Mouse (Mus musculus) limb, embryonic 14.5 days (tissue): ENCODE results near the gene Tuba1b. TPM values are rescaled to one million over a fixed set of nuclear protein-coding genes. Genes with fewer than 3 reads are reported as not detected.

Experiments used
- ATAC-seq: fragments of 200-750 bp; cut with Nextera tagmentation; 2 replicates; pipeline ENCODE4 v1.8.0; 2017; ENCODE audit warnings: low read depth, moderate number of reproducible peaks, moderate TSS enrichment; ENCODE audit not compliant: low FRiP score
- DNase-seq: peaks from one replicate; pipeline ENCODE4 v3.0.0-alpha.2; 2015; ENCODE audit warnings: low spot score
- H3K27ac ChIP-seq: fragments of 300-500 bp; sonication (generic); replicated peaks from 2 replicates; pipeline ENCODE4 v1.5.1; 2014; ENCODE audit warnings: low read depth, mild to moderate bottlenecking, low read length, moderate library complexity, mixed read lengths
- H3K27me3 ChIP-seq: fragments of 300-500 bp; sonication (generic); 2 replicates; pipeline ENCODE4 v1.6.1; 2014; ENCODE audit warnings: low read length, mixed read lengths; ENCODE audit not compliant: control insufficient read depth, insufficient read depth
- H3K36me3 ChIP-seq: fragments of 300-500 bp; sonication (generic); 2 replicates; pipeline ENCODE4 v1.6.1; 2014; ENCODE audit warnings: mild to moderate bottlenecking, low read length, moderate library complexity, mixed read lengths; ENCODE audit not compliant: control insufficient read depth, insufficient read depth
- H3K4me1 ChIP-seq: fragments of 300-500 bp; sonication (generic); 2 replicates; pipeline ENCODE4 v1.6.1; 2014; ENCODE audit warnings: antibody characterized with exemption, low read length, mixed read lengths; ENCODE audit not compliant: control insufficient read depth, insufficient read depth
- H3K4me2 ChIP-seq: fragments of 300-500 bp; sonication (generic); replicated peaks from 2 replicates; pipeline ENCODE4 v1.6.1; 2014; ENCODE audit warnings: low read depth, mild to moderate bottlenecking, low read length, moderate library complexity; ENCODE audit not compliant: severe bottlenecking
- H3K4me3 ChIP-seq: fragments of 300-500 bp; sonication (generic); replicated peaks from 2 replicates; pipeline ENCODE4 v1.5.1; 2014; ENCODE audit warnings: low read length
- H3K9ac ChIP-seq: fragments of 300-500 bp; sonication (generic); 2 replicates; pipeline ENCODE4 v1.6.1; 2014; ENCODE audit warnings: mild to moderate bottlenecking, low read depth, low read length, moderate library complexity; ENCODE audit not compliant: severe bottlenecking
- H3K9me3 ChIP-seq: fragments of 300-500 bp; sonication (generic); 2 replicates; pipeline ENCODE4 v1.6.1; 2016; ENCODE audit warnings: low read length; ENCODE audit not compliant: control insufficient read depth
- POLR2A ChIP-seq: fragments of 200-500 bp; IDR thresholded peaks from 2 replicates; pipeline ENCODE4 v1.8.0; 2012; ENCODE audit warnings: inconsistent platforms, mild to moderate bottlenecking, moderate library complexity, borderline replicate concordance; ENCODE audit not compliant: insufficient read depth, insufficient read length; ENCODE audit errors: extremely low read depth
- WGBS: fragments of 180-500 bp; shearing (Covaris S2); extraction: QIAGEN DNeasy Blood & Tissue Kit; methylation state at CpG from one replicate; pipeline ENCODE4 v1.1.7; 2014; 5-methylcytosine and 5-hydroxymethylcytosine counted together
- polyA plus RNA-seq, 2 experiments: library from polyadenylated mRNA; depleted of rRNA in 1 of 2; stranded (reverse) in 1 of 2; unstranded in 1 of 2; fragments of >200 nt; fragmentation: Nextera tagmentation in 1 of 2; extraction: Ambion mirVana in 1 of 2; gene quantifications; 2 replicates each; pipeline versions ENCODE4 v1.2.1 to v1.2.3; 2012 to 2014

Gene Tuba1b
- polyA plus RNA-seq, 2 experiments: 1,587 to 2,384 TPM

GRCm38 (mm10) chr15:98956000-98956399 is 21.6 kb upstream of the Tuba1b start:
- ATAC-seq (no peak), DNase-seq (no peak)
- no peak overlapping the region for H3K4me2 ChIP-seq
- WGBS: 93% methylated on average over 4 of the region's 4 CpGs
- H3K4me1 ChIP-seq: peaks cover 12% of the 10 kb centered on the region
- H3K27me3 ChIP-seq: no peaks in the 10 kb centered on the region
- no peak overlapping the region for H3K9ac ChIP-seq
- no peak for TF ChIP-seq POLR2A
- no peak overlapping the region for H3K4me3 ChIP-seq
- H3K9me3 ChIP-seq: no peaks in the 10 kb centered on the region
- no peak overlapping the region for H3K27ac ChIP-seq
- H3K36me3 ChIP-seq: peaks cover 6% of the 10 kb centered on the region; the same call in 1 of the 2 replicates

- TF ChIP-seq POLR2A: no peak
- Histone ChIP-seq H3K4me3 (no peak overlapping the region), H3K4me1 (peaks cover 12% of the 10 kb centered on the region), H3K9ac (no peak overlapping the region), H3K27ac (no peak overlapping the region), H3K27me3 (no peaks in the 10 kb centered on the region), H3K4me2 (no peak overlapping the region), H3K9me3 (no peaks in the 10 kb centered on the region), H3K36me3 (peaks cover 6% of the 10 kb centered on the region; the same call in 1 of the 2 replicates)
- no peak for DNase-seq
- ATAC-seq: no peak
- WGBS: 80% methylated on average over 4 of the region's 4 CpGs
These were observed 21.0 kb upstream of the Tuba1b start for GRCm38 (mm10) chr15:98955324-98955723.

DNA sequence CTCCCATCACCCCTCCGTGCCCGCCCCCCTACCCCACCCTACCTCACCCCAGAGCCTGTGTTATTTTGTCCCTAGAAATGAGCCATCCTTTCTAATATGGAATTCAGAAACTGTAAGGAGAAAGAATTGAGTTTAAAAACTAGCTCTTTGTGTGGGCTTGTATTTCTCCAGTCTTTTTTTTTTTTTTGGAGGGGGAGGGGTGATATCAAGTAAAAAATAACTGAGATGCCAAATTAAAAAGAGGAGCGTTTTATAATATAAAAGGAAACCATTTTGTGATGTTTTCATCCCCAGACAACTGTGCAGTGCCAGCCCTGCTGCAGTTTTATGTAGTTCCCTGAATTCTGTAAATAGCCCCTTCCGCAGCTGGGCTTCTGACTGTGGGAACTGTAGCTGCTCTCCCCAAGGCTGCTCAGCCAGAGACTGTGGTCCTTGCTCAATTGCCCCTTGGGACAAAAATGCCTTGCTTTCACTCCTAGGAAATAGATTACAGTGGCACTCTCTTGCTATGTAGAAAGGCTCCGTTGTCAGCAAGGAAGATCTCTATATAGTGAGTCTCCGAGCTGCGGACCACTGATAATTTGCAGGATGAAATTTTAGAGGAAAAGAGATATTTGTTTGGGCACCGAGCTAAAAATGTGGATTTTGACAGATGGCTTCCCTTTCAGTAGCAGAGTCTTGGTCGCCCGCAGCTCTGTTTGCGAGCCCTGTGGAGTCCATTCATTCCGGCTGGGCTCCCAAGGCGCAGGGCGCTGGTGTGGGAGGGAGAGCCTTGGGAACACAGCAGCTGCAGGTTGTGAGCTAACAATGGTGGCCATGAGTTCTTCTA is 20.3 kb upstream of the Tuba1b start:
- DNase-seq (peak; percentile 17), ATAC-seq (no peak)
- 21% methylated on average over 14 of the region's 14 CpGs for WGBS
- no peak for TF ChIP-seq POLR2A
- Histone ChIP-seq H3K4me2 (peak overlapping the region; percentile 72), H3K4me3 (0 out of 2 replicates have a peak overlapping the region, but pooled peaks have one; percentile 72), H3K9ac (peak overlapping the region; percentile 40), H3K27me3 (no peaks in the 10 kb centered on the region), H3K4me1 (peaks cover 12% of the 10 kb centered on the region), H3K9me3 (no peaks in the 10 kb centered on the region), H3K36me3 (peaks cover 7% of the 10 kb centered on the region), H3K27ac (peak overlapping the region; percentile 63)

DNA sequence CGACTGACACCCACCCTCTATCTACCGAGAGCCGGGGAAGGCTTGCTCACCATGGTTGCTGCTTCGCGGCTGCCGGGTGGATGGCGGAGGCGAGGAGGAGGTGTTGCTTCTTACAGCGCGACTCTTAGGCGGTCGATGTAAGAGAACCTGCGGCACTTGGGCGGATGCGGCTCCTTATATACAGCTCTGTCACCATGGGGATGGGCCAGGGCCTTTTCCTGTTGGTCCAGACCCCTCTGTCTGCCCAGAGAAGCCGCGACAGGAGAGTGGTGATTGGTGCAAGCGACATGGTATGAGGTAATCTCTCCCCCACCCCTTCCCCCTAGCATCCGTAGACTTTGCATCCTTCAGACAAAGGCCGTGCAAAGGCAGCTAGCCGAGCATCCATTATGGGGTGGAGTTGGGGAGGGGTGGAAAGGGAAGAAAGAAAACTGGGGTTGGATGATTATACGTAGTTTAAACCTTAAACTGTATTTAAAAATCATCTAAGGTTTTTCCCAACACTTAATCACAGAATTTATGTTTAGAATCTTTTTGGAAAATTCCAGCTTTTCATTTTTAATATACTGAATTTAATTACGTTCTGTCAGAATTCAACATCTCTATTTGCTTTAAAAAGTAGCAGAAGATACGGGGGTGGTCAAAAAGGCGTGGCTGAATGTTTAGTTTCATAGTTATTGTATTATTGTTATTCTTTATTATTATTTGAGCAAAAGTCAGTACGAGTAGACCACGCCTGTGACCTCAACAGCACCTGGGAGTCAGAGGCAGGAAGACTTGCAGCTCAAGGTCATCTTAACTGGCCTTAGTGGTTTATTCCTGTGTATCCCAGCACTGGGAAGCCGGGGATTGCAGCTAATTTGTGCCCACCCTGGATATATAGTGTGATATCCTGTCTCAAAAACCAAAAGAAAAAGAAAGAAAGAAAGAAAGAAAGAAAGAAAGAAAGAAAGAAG is 19.3 kb upstream of the Tuba1b start, which contains the start of the genes Gm49450 and Tuba1a:
TSS of gene Gm49450 (minus strand) at position 151 of the 956 bp plus-strand sequence.
TSS of gene Tuba1a (minus strand) at position 303 of the 956 bp plus-strand sequence.
- peak; percentile 99 for TF ChIP-seq POLR2A
- Histone ChIP-seq H3K9me3 (no peaks in the 10 kb centered on the region), H3K27me3 (no peaks in the 10 kb centered on the region), H3K9ac (peak within 1 kb of the TSS; percentile 91), H3K27ac (peak within 1 kb of the TSS; percentile 96), H3K4me1 (peaks cover 12% of the 10 kb centered on the region), H3K4me2 (peak within 1 kb of the TSS; percentile 72), H3K36me3 (peaks cover 15% of the 10 kb centered on the region), H3K4me3 (peak within 1 kb of the TSS; percentile 72)
- WGBS: 4% methylated on average over 28 of the region's 28 CpGs
- DNase-seq: peak; percentile 98
- peak; percentile 97 for ATAC-seq

- Histone ChIP-seq H3K4me2 (peak overlapping the region; percentile 72), H3K27me3 (no peaks in the 10 kb centered on the region), H3K4me3 (peak overlapping the region; percentile 72), H3K27ac (peak overlapping the region; percentile 96), H3K4me1 (peaks cover 12% of the 10 kb centered on the region), H3K9me3 (no peaks in the 10 kb centered on the region), H3K9ac (peak overlapping the region; percentile 91), H3K36me3 (peaks cover 15% of the 10 kb centered on the region)
- TF ChIP-seq POLR2A: no peak
- peak; percentile 79 for ATAC-seq
- peak; percentile 80 for DNase-seq
- WGBS: 0% methylated on average over 34 of the region's 41 CpGs
These were observed 18.5 kb upstream of the Tuba1b start for GRCm38 (mm10) chr15:98952751-98953400.
